Mouse (Mus musculus) cortical plate, adult 2 months (tissue): ENCODE results near the gene Plxnb2.

ENCODE experiments used
- CTCF ChIP-seq: fragments of 200-500 bp; IDR thresholded peaks from 2 replicates; pipeline ENCODE4 v1.5.1; 2011; ENCODE audit warnings: mild to moderate bottlenecking, control low read depth, low read length; ENCODE audit not compliant: insufficient read depth; ENCODE audit errors: extremely low read depth
- POLR2A ChIP-seq: fragments of 200-500 bp; IDR thresholded peaks from 2 replicates; pipeline ENCODE4 v1.6.1; 2011; ENCODE audit warnings: mild to moderate bottlenecking, low read length, control low read depth; ENCODE audit not compliant: insufficient read depth; ENCODE audit errors: extremely low read depth

- TF ChIP-seq POLR2A (no peak), CTCF (no peak)
Observed at GRCm38 (mm10) chr15:89168922-89169321, 11.7 kb downstream of the Plxnb2 start.
